Mouse (Mus musculus) small intestine, adult 2 months (tissue): Measurements from ENCODE around the gene Crat.

ENCODE experiments used
- CTCF ChIP-seq: fragments of 200-500 bp; IDR thresholded peaks from 2 replicates; pipeline ENCODE4 v1.5.1; 2012; ENCODE audit warnings: low read depth, mild to moderate bottlenecking, control low read depth, inconsistent platforms, low read length, moderate library complexity, mixed read lengths; ENCODE audit not compliant: insufficient replicate concordance, insufficient read length; ENCODE audit errors: extremely low read depth
- POLR2A ChIP-seq: fragments of 200-500 bp; IDR thresholded peaks from 2 replicates; pipeline ENCODE4 v1.6.1; 2012; ENCODE audit warnings: low read depth, mild to moderate bottlenecking, control low read depth, inconsistent platforms, low read length, moderate library complexity

GRCm38 (mm10) chr2:30355861-30356260, 59.8 kb downstream of the Crat start:
- TF ChIP-seq CTCF (no peak), POLR2A (no peak)
